Mouse (Mus musculus): ENCODE data around the gene Inava.

DNA sequence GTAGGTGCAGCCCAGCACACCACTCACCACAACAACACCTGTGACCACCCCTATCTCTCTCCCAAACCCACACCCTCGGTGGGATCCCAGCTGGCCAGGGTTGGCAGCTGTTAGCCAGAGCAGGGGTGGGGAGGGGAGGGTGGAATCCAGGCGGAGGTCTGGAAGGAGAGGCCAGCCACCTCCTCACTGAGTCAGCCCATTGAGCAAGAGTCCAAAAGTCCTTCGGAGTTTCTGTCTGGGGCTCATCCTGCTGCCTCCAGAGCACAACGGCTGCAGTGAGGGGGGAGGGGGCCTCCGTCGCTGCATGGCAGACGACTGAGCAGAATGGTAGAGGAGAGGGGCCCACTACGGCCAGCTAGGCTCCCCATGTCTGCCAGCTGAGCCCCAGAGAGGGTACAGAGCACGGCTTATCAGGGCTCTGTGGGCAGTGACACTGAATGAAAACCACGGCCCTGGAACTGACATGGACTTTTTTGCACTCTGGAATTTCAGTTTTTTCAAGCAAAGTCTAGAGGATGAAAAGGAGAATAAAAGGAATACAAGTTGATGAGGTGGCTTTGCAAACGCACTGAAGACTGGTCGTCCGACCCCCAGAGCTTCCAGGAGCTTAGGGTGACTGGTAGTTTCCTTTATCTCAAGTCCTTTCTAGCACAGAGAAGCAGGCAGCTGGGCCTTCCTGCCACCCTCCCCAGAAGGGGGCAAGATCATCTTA, 5.6 kb downstream of the Inava start:
- TF ChIP-seq POLR2A (IDR thresholded peaks at IDR 0.05; ENCODE audit: low read depth, low read length): no peak
- TF ChIP-seq CTCF (conservative IDR thresholded peaks at IDR 0.05; ENCODE audit: insufficient read depth, insufficient read length, low read depth, low read length): no peak

All from kidney, adult 2 months (tissue).